Mouse (Mus musculus): ENCODE data around the gene Meaf6. TPM values are rescaled to one million over a fixed set of nuclear protein-coding genes. Genes with fewer than 3 reads are reported as not detected.

The Meaf6 gene
- total RNA-seq, 2 experiments from 2014 or later = 150 to 165 TPM

Other genes with a start within 250 kb of the Meaf6 start
- gene Yrdc, start 234.5 kb upstream of the Meaf6 start, total RNA-seq (2021) = 10 to 100 TPM; 40.6 to 45.8 TPM
- 10 to 100 TPM; 74.1 to 75.1 TPM for gene 1110065P20Rik, start 233.9 kb upstream of the Meaf6 start, total RNA-seq (2021)
- 10 to 100 TPM; 48.8 to 52.5 TPM for gene Maneal, start 223.0 kb upstream of the Meaf6 start, total RNA-seq (2021)
- gene Epha10, start 204.2 kb upstream of the Meaf6 start, total RNA-seq (2021) = 10 to 100 TPM; 15.7 to 18.8 TPM
- gene 9930104L06Rik, start 148.1 kb upstream of the Meaf6 start, total RNA-seq (2021) = 10 to 100 TPM; 16.3 to 18.6 TPM
- gene Cdca8, start 145.8 kb upstream of the Meaf6 start, total RNA-seq (2021) = 10 to 100 TPM; 10.6 to 11.3 TPM
- gene Rspo1, start 98.7 kb upstream of the Meaf6 start, total RNA-seq (2021) = 1 to 10 TPM; 1.1 to 1.4 TPM
- gene Gnl2, start 68.5 kb upstream of the Meaf6 start, total RNA-seq (2021) = 10 to 100 TPM; 80.4 to 83.5 TPM
- under 1 TPM; 0.80 to 0.91 TPM for gene Dnali1, start 19.4 kb upstream of the Meaf6 start, total RNA-seq (2021)
- gene Snip1, start 18.5 kb upstream of the Meaf6 start, total RNA-seq (2021) = 10 to 100 TPM; 16.6 to 17.4 TPM
- gene Zc3h12a, start 42.7 kb downstream of the Meaf6 start, total RNA-seq (2021) = under 1 TPM; 0.58 to 0.60 TPM